Mouse (Mus musculus) ES-E14 (cell line): ENCODE measurements at regions not wholly inside any gene's neighbourhood (a gene's known extent, or its start where the extent isn't known, plus 50 kb on each side); places are given as distances from the start of the nearest gene placed in this dataset.

Source experiments
- DNase-seq: peaks from one replicate; pipeline ENCODE4 v3.0.0-alpha.2; 2013; ENCODE audit warnings: low read depth, low spot score
- H3K27ac ChIP-seq: 2 replicates; pipeline ENCODE4 v1.5.1; 2012; ENCODE audit warnings: low read depth, mild to moderate bottlenecking, low read length, moderate library complexity, mixed read lengths; ENCODE audit not compliant: poor library complexity, insufficient read depth, severe bottlenecking
- H3K36me3 ChIP-seq: 2 replicates; pipeline ENCODE4 v1.6.1; 2012; ENCODE audit warnings: mild to moderate bottlenecking, low read length, moderate library complexity, mixed read lengths; ENCODE audit not compliant: control insufficient read depth, poor library complexity, insufficient read depth, severe bottlenecking
- H3K4me1 ChIP-seq, 2 experiments: fragments of 150-350 bp in 1 of 2; sonication (generic) in 1 of 2; 2 replicates each; pipeline ENCODE4 v1.6.1; 2012; ENCODE audit warnings: low read length in 2 of 2, mild to moderate bottlenecking in 1 of 2, mixed read lengths in 1 of 2; ENCODE audit not compliant: control insufficient read depth in 2 of 2, insufficient read depth in 2 of 2, poor library complexity in 1 of 2
- H3K4me3 ChIP-seq, 2 experiments: fragments of 150-350 bp in 1 of 2; sonication (generic) in 1 of 2; 2 replicates each; pipeline ENCODE4 v1.5.1; 2012; ENCODE audit warnings: low read length in 2 of 2, low read depth in 1 of 2, mild to moderate bottlenecking in 1 of 2, mixed read lengths in 1 of 2; ENCODE audit not compliant: insufficient read depth in 1 of 2, poor library complexity in 1 of 2, severe bottlenecking in 1 of 2
- H3K9ac ChIP-seq: 2 replicates; pipeline ENCODE4 v1.6.1; 2012; ENCODE audit warnings: low read depth, mild to moderate bottlenecking, low read length, mixed read lengths; ENCODE audit not compliant: poor library complexity, insufficient read depth, severe bottlenecking
- H3K9me3 ChIP-seq: fragments of 150-350 bp; sonication (generic); 2 replicates; pipeline ENCODE4 v1.6.1; 2012; ENCODE audit warnings: low read depth, mild to moderate bottlenecking, low read length; ENCODE audit not compliant: control insufficient read depth, insufficient read depth
- CHD2 ChIP-seq: IDR thresholded peaks from 2 replicates; pipeline ENCODE4 v1.6.1; 2014; ENCODE audit warnings: mild to moderate bottlenecking, low read depth, low read length, inconsistent platforms
- HCFC1 ChIP-seq: IDR thresholded peaks from 2 replicates; pipeline ENCODE4 v1.6.1; 2012; ENCODE audit warnings: low read length, inconsistent platforms, borderline replicate concordance; ENCODE audit not compliant: insufficient read depth
- MAFK ChIP-seq: IDR thresholded peaks from 2 replicates; pipeline ENCODE4 v1.6.1; 2014; ENCODE audit warnings: mild to moderate bottlenecking, low read depth, low read length, inconsistent platforms; ENCODE audit not compliant: insufficient read depth
- ZC3H11A ChIP-seq: IDR thresholded peaks from 2 replicates; pipeline ENCODE4 v1.6.1; 2012; ENCODE audit warnings: low read depth, mild to moderate bottlenecking, inconsistent platforms, low read length, borderline replicate concordance
- ZNF384 ChIP-seq: IDR thresholded peaks from 2 replicates; pipeline ENCODE4 v1.6.1; 2012; ENCODE audit warnings: low read depth, low read length, inconsistent platforms
- in situ Hi-C, 2 experiments: fragments of 600-800 bp; cut with MboI; formaldehyde crosslinking; loops; one replicate each; pipeline ENCODE4 v1.15.1; 2025; ENCODE audit warnings: low sequenced_read_pairs in 2 of 2, inconsistent platforms in 1 of 2; ENCODE audit not compliant: unreplicated experiment in 2 of 2

GRCm38 (mm10) chr1:51617502-51618251 is 139.5 kb upstream of the Nabp1 start:
- H3K27ac ChIP-seq: no peak overlapping the region
- DNase-seq: no peak
- TF ChIP-seq MAFK (0 out of 2 replicates have a peak, but pooled peaks have one; percentile 24), ZNF384 (no peak)

GRCm38 (mm10) chr1:51616091-51616490 is 137.9 kb upstream of the Nabp1 start:
- H3K4me1 ChIP-seq: no peaks in the 10 kb centered on the region
- in situ Hi-C loops: no loop called here
- TF ChIP-seq HCFC1 (no peak), ZNF384 (no peak), ZC3H11A (no peak), CHD2 (no peak), MAFK (no peak)
- H3K27ac ChIP-seq: no peak overlapping the region
- no peaks in the 10 kb centered on the region for H3K36me3 ChIP-seq
- DNase-seq: no peak
- H3K9me3 ChIP-seq: no peaks in the 10 kb centered on the region
- H3K4me3 ChIP-seq: no peak overlapping the region
- no peak overlapping the region for H3K9ac ChIP-seq

More at GRCm38 (mm10) chr1:51617502-51618251, 139.5 kb upstream of the Nabp1 start:
- no peak overlapping the region for H3K4me3 ChIP-seq
- peaks cover 0 to 2% of the 10 kb centered on the region in 2 experiments; a peak in 1 of 4 replicates for H3K4me1 ChIP-seq
- H3K9ac ChIP-seq: no peak overlapping the region
- no peaks in the 10 kb centered on the region for H3K36me3 ChIP-seq
- in situ Hi-C loops: no loop called here
- H3K9me3 ChIP-seq: no peaks in the 10 kb centered on the region

GRCm38 (mm10) chr1:51615523-51615922 is 137.3 kb upstream of the Nabp1 start:
- Histone ChIP-seq H3K9ac (no peak overlapping the region), H3K4me3 (no peak overlapping the region), H3K36me3 (no peaks in the 10 kb centered on the region), H3K9me3 (no peaks in the 10 kb centered on the region), H3K27ac (no peak overlapping the region), H3K4me1 (no peaks in the 10 kb centered on the region)
- no peak for DNase-seq
- no peak for TF ChIP-seq CHD2
- TF ChIP-seq ZC3H11A: peak; percentile 75; the same call in 1 of the 2 replicates
- in situ Hi-C loops: no loop called here

GRCm38 (mm10) chr1:51614700-51615099 is 136.5 kb upstream of the Nabp1 start:
- TF ChIP-seq ZC3H11A (no peak), HCFC1 (no peak), CHD2 (no peak)

GRCm38 (mm10) chr1:51609295-51609694 is 131.1 kb upstream of the Nabp1 start:
- TF ChIP-seq ZNF384 (no peak), CHD2 (no peak), ZC3H11A (no peak), MAFK (no peak), HCFC1 (no peak)

More at GRCm38 (mm10) chr1:51614700-51615099, 136.5 kb upstream of the Nabp1 start:
- no peaks in the 10 kb centered on the region for H3K4me1 ChIP-seq
- no peak overlapping the region for H3K9ac ChIP-seq
- no peaks in the 10 kb centered on the region for H3K9me3 ChIP-seq
- H3K27ac ChIP-seq: no peak overlapping the region
- DNase-seq: no peak
- no peak overlapping the region for H3K4me3 ChIP-seq
- H3K36me3 ChIP-seq: no peaks in the 10 kb centered on the region
- in situ Hi-C loops: no loop called here

More at GRCm38 (mm10) chr1:51609295-51609694, 131.1 kb upstream of the Nabp1 start:
- Histone ChIP-seq H3K27ac (no peak overlapping the region), H3K36me3 (no peaks in the 10 kb centered on the region), H3K4me1 (no peaks in the 10 kb centered on the region), H3K9me3 (no peaks in the 10 kb centered on the region), H3K4me3 (no peak overlapping the region), H3K9ac (no peak overlapping the region)
- in situ Hi-C loops: loop anchor here in 1 of 2 experiments (10.0 kb wide), 1 partner anchor 144 kb away; no protein-coding TSS in a partner anchor
- no peak for DNase-seq
